Mouse (Mus musculus) myocyte (in vitro differentiated cells): Measurements from ENCODE around the gene Eci2.

ENCODE experiments used
- CEBPB ChIP-seq: IDR thresholded peaks from 2 replicates; pipeline ENCODE4 v1.6.1; 2011; ENCODE audit warnings: mild to moderate bottlenecking, moderate library complexity; ENCODE audit not compliant: poor library complexity, insufficient read depth, severe bottlenecking
- E2F4 ChIP-seq: IDR thresholded peaks from one replicate; pipeline ENCODE4 v1.6.1; 2011; ENCODE audit warnings: mild to moderate bottlenecking, control low read depth, moderate library complexity; ENCODE audit not compliant: insufficient read depth
- MAX ChIP-seq: IDR thresholded peaks from one replicate; pipeline ENCODE4 v1.6.1; 2011; ENCODE audit warnings: low read depth, mild to moderate bottlenecking, control low read depth
- MYOD1 ChIP-seq, 3 experiments: IDR thresholded peaks; one replicate each; pipeline ENCODE4 v1.6.1; 2011; ENCODE audit warnings: control low read depth in 2 of 3, low read depth in 2 of 3, mild to moderate bottlenecking in 2 of 3, moderate library complexity in 1 of 3; ENCODE audit not compliant: insufficient read length in 2 of 3, control insufficient read depth in 1 of 3
- MYOG ChIP-seq, 3 experiments: IDR thresholded peaks; one replicate each; pipeline ENCODE4 v1.6.1; 2011; ENCODE audit warnings: control low read depth in 2 of 3, low read depth in 2 of 3, mild to moderate bottlenecking in 2 of 3; ENCODE audit not compliant: insufficient read length in 2 of 3, control insufficient read depth in 1 of 3, insufficient read depth in 1 of 3
- POLR2A ChIP-seq: IDR thresholded peaks from one replicate; pipeline ENCODE4 v1.6.1; 2011; ENCODE audit warnings: low read depth, mild to moderate bottlenecking, control low read depth, moderate library complexity; ENCODE audit not compliant: insufficient read length
- POLR2AphosphoS2 ChIP-seq: IDR thresholded peaks from one replicate; pipeline ENCODE4 v1.6.1; 2011; ENCODE audit warnings: low read depth, control low read depth; ENCODE audit not compliant: insufficient read length
- REST ChIP-seq: IDR thresholded peaks from one replicate; pipeline ENCODE4 v1.6.1; 2011; ENCODE audit warnings: mild to moderate bottlenecking, control low read depth, moderate library complexity; ENCODE audit not compliant: insufficient read depth, insufficient read length
- SRF ChIP-seq: IDR thresholded peaks from one replicate; pipeline ENCODE4 v1.6.1; 2011; ENCODE audit warnings: low read depth; ENCODE audit not compliant: control insufficient read depth, insufficient read length
- TCF12 ChIP-seq: IDR thresholded peaks from one replicate; pipeline ENCODE4 v1.6.1; 2011; ENCODE audit warnings: mild to moderate bottlenecking, control low read depth; ENCODE audit not compliant: poor library complexity, insufficient read depth, severe bottlenecking
- TCF3 ChIP-seq: IDR thresholded peaks from one replicate; pipeline ENCODE4 v1.6.1; 2011; ENCODE audit warnings: low read depth, control low read depth; ENCODE audit not compliant: insufficient read length
- USF1 ChIP-seq: IDR thresholded peaks from one replicate; pipeline ENCODE4 v1.6.1; 2011; ENCODE audit warnings: low read depth, mild to moderate bottlenecking, control low read depth, moderate library complexity

- TF ChIP-seq TCF3 (no peak), POLR2A (no peak), MYOG (IDR thresholded peaks at IDR 0.05; ENCODE audit: control insufficient read depth in 1 of 3, insufficient read depth in 1 of 3, insufficient read length in 2 of 3, low read depth in 2 of 3) (no peak), E2F4 (no peak), MYOD1 (IDR thresholded peaks at IDR 0.05; ENCODE audit: control insufficient read depth in 1 of 3, insufficient read length in 2 of 3, low read depth in 2 of 3) (no peak), MAX (no peak), USF1 (no peak), POLR2AphosphoS2 (no peak), CEBPB (no peak), SRF (no peak), TCF12 (no peak), REST (no peak)
These were observed 49.5 kb downstream of the Eci2 start for GRCm38 (mm10) chr13:34977410-34977809.
